25 mouse cellular contexts compared by ENCODE assay signal in the genomic region with DNA sequence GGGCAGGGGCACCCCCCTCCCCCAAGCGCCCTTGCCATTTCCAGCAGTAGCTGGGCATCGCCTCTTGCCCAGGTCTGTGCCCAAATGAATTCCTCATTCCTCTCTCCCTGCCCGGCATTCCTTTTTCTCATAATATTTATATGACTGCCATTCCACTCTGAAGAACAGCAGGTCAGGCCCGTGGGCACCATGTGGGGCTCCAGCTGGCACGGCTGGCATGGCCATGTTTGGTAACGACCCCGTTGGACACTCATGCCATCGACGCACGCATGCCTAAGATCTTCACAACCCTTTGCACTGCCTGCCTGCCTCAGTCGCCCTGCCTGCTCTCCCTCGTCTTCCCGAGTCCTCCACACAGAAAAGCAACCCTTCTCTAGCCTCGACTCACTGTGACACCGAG.
DNase-seq lines count a peak whose midpoint lies in the region; ATAC-seq lines count a peak whose summit lies in the region.
"Had no signal": no experiment of that assay in that cellular context is flagged by ENCODE, and none has a peak within 500 bp of the region (broad histone marks: within the 10 kb centered on the region; RNA-seq: fewer than 3 reads in every experiment).

No protein-coding gene starts in this region.

- DNase-seq in cerebellum, postnatal 14 days = peak; percentile 27 to 57
- no peak for DNase-seq in cerebellum, postnatal 25 days
- DNase-seq in heart, postnatal 25 days (ENCODE audit: low spot score) = no peak
- DNase-seq in left cerebral cortex, postnatal 4 days = peak; percentile 37
- no peak for DNase-seq in left cerebral cortex, adult 9 months (ENCODE audit: low spot score in 2 of 2)
- no peak for DNase-seq in embryo, embryonic 10.5 days (ENCODE audit: low spot score)
- DNase-seq: adrenal gland, postnatal 25 days; cerebellum, adult 9-10 months; gastrocnemius, postnatal 36 days; kidney, adult 8-10 months; kidney, postnatal 10 days; liver, embryonic 13.5 days; lung, postnatal 4 days; midbrain, embryonic 14.5 days; retina, postnatal 1 day; right cerebral cortex, postnatal 25 days; spleen, adult 18-20 months; thymus, adult 2 months; thymus, postnatal 4 days had no signal

- ATAC-seq in heart, embryonic 14.5 days (ENCODE audit: insufficient number of reproducible peaks, insufficient read depth, low FRiP score, low read depth) = no peak
- peak; percentile 47; the same call in 1 of the 2 replicates for ATAC-seq in stomach, embryonic 16.5 days (ENCODE audit: insufficient read depth, low FRiP score)
- ATAC-seq: hindbrain, postnatal 0 days had no signal

- H3K36me3 ChIP-seq in heart, embryonic 14.5 days (ENCODE audit: control insufficient read depth, insufficient read depth, low read length) = no peaks in the 10 kb centered on the region
- no peaks in the 10 kb centered on the region for H3K36me3 ChIP-seq in stomach, embryonic 16.5 days (ENCODE audit: control insufficient read depth, insufficient read depth, low read length)
- H3K36me3 ChIP-seq: embryonic facial prominence, embryonic 12.5 days; forebrain, embryonic 12.5 days; liver, embryonic 13.5 days; lung, embryonic 15.5 days had no signal

- H3K9ac ChIP-seq in heart, embryonic 14.5 days (ENCODE audit: low read length) = no peak overlapping the region; the same call in 1 of the 2 replicates
- H3K9ac ChIP-seq in stomach, embryonic 16.5 days (ENCODE audit: low read length) = no peak overlapping the region
- H3K9ac ChIP-seq: embryonic facial prominence, embryonic 12.5 days; forebrain, embryonic 12.5 days; liver, embryonic 13.5 days; lung, embryonic 15.5 days had no signal

- H3K4me2 ChIP-seq in heart, embryonic 14.5 days (ENCODE audit: low read length) = no peak overlapping the region
- no peak overlapping the region for H3K4me2 ChIP-seq in stomach, embryonic 16.5 days (ENCODE audit: low read depth, low read length)
- H3K4me2 ChIP-seq: embryonic facial prominence, embryonic 12.5 days; forebrain, embryonic 12.5 days; liver, embryonic 13.5 days; lung, embryonic 15.5 days had no signal

- WGBS in heart, embryonic 14.5 days = 78% methylated on average over 15 of the region's 15 CpGs
- 75% methylated on average over 15 of the region's 15 CpGs for WGBS in stomach, embryonic 16.5 days

- intact Hi-C loops in heart, postnatal 25 days (cut with DNase I) = no loop called here
- intact Hi-C loops in left cerebral cortex, postnatal 4 days (cut with DNase I) = no loop called here

- no peak overlapping the region for H3K4me3 ChIP-seq in heart, embryonic 14.5 days (ENCODE audit: control insufficient read depth in 1 of 2, insufficient read depth in 1 of 2, low read depth in 1 of 2, low read length in 2 of 2)
- H3K4me3 ChIP-seq in stomach, embryonic 16.5 days (replicated peaks; ENCODE audit: low read length) = no peak overlapping the region
- H3K4me3 ChIP-seq: embryonic facial prominence, embryonic 12.5 days; forebrain, embryonic 12.5 days; liver, embryonic 13.5 days; lung, embryonic 15.5 days had no signal

- H3K9me3 ChIP-seq in heart, embryonic 14.5 days (ENCODE audit: control insufficient read depth, low read length) = no peaks in the 10 kb centered on the region
- H3K9me3 ChIP-seq in stomach, embryonic 16.5 days (replicated peaks; ENCODE audit: control insufficient read depth, low read length) = no peaks in the 10 kb centered on the region
- H3K9me3 ChIP-seq: embryonic facial prominence, embryonic 12.5 days; forebrain, embryonic 12.5 days; liver, embryonic 13.5 days; lung, embryonic 15.5 days had no signal

- H3K27ac ChIP-seq in heart, embryonic 14.5 days (replicated peaks in 1 of 2; ENCODE audit: control insufficient read depth in 1 of 2, insufficient read depth in 1 of 2, low read depth in 2 of 2, low read length in 2 of 2) = peak overlapping the region; percentile 92 to 95
- peak overlapping the region; percentile 82 for H3K27ac ChIP-seq in stomach, embryonic 16.5 days (ENCODE audit: low read length)
- H3K27ac ChIP-seq: embryonic facial prominence, embryonic 12.5 days; forebrain, embryonic 12.5 days; hindbrain, postnatal 0 days; liver, embryonic 13.5 days; lung, embryonic 15.5 days had no signal

- peaks cover 50 to 68% of the 10 kb centered on the region in 2 experiments for H3K4me1 ChIP-seq in heart, embryonic 14.5 days (ENCODE audit: control insufficient read depth in 2 of 2, insufficient read depth in 2 of 2, low read length in 2 of 2)
- H3K4me1 ChIP-seq in stomach, embryonic 16.5 days (ENCODE audit: control insufficient read depth, insufficient read depth, low read length) = peaks cover 29% of the 10 kb centered on the region
- H3K4me1 ChIP-seq: liver, embryonic 13.5 days had no signal

- H3K27me3 ChIP-seq in heart, embryonic 14.5 days (ENCODE audit: control insufficient read depth, insufficient read depth, low read length) = no peaks in the 10 kb centered on the region
- H3K27me3 ChIP-seq in stomach, embryonic 16.5 days (ENCODE audit: control insufficient read depth, insufficient read depth, low read length) = no peaks in the 10 kb centered on the region
- H3K27me3 ChIP-seq: forebrain, embryonic 12.5 days; liver, embryonic 13.5 days; lung, embryonic 15.5 days had no signal

Comparison
In these comparisons a context has a peak if more than half of its experiments do, and no peak if none do; other contexts are left out.
1. DNase-seq: peak in cerebellum, postnatal 14 days (2 of 2) and left cerebral cortex, postnatal 4 days (single experiment); none in cerebellum, postnatal 25 days (0 of 2), heart, postnatal 25 days (single experiment), left cerebral cortex, adult 9 months (0 of 2) and embryo, embryonic 10.5 days (single experiment).